ENCODE assay signal across 8 mouse cellular contexts in genomic region chr2:180272884-180273321, GRCm38 (mm10). TPM values are rescaled to one million over a fixed set of nuclear protein-coding genes. Genes with fewer than 3 reads are reported as not detected.
A peak's percentile ranks its signal among the peaks of the same experiment; 100 is the strongest.
DNase-seq lines count a peak whose midpoint lies in the region; ATAC-seq lines count a peak whose summit lies in the region.

No protein-coding gene starts in this region.

- peaks cover 28 to 35% of the 10 kb centered on the region in 2 experiments for H3K4me1 ChIP-seq in heart, embryonic 14.5 days (ENCODE audit: control insufficient read depth in 2 of 2, insufficient read depth in 2 of 2, low read length in 2 of 2)
- peaks cover 24% of the 10 kb centered on the region for H3K4me1 ChIP-seq in limb, embryonic 12.5 days (replicated peaks)
- peaks cover 11% of the 10 kb centered on the region for H3K4me1 ChIP-seq in neural tube, embryonic 14.5 days (ENCODE audit: control insufficient read depth, insufficient read depth, low read length)

- peak; percentile 39 for DNase-seq in embryo, embryonic 10.5 days (ENCODE audit: low spot score)
- DNase-seq in embryo, embryonic 9.5 days (ENCODE audit: extremely low spot score) = no peak
- DNase-seq in right cerebral cortex, postnatal 14 days = peak; percentile 44
- DNase-seq in right cerebral cortex, postnatal 36 days (ENCODE audit: low spot score in 2 of 2) = no peak

- H3K27ac ChIP-seq in heart, embryonic 14.5 days (replicated peaks in 1 of 2; ENCODE audit: control insufficient read depth in 1 of 2, insufficient read depth in 1 of 2, low read depth in 2 of 2, low read length in 2 of 2) = peak overlapping the region in 1 of 2 experiments; percentile 57; a peak in 1 of 4 replicates
- H3K27ac ChIP-seq in limb, embryonic 12.5 days = peak overlapping the region; percentile 67
- peak overlapping the region; percentile 60; the same call in 1 of the 2 replicates for H3K27ac ChIP-seq in neural tube, embryonic 14.5 days (ENCODE audit: low read depth, low read length)

- ATAC-seq in heart, embryonic 14.5 days (ENCODE audit: insufficient number of reproducible peaks, insufficient read depth, low FRiP score, low read depth) = peak; percentile 29
- peak; percentile 18 for ATAC-seq in limb, embryonic 12.5 days (ENCODE audit: insufficient number of reproducible peaks, insufficient read depth, low FRiP score, low TSS enrichment, low read depth)
- peak; percentile 28 for ATAC-seq in neural tube, embryonic 14.5 days (ENCODE audit: low read depth)
- ATAC-seq in granulocyte monocyte progenitor cell, adult 5-6 weeks (replicated peaks; ENCODE audit: poor library complexity, severe bottlenecking) = no peak

- peak overlapping the region; percentile 72 to 88 for H3K4me3 ChIP-seq in heart, embryonic 14.5 days (ENCODE audit: control insufficient read depth in 1 of 2, insufficient read depth in 1 of 2, low read depth in 1 of 2, low read length in 2 of 2)
- H3K4me3 ChIP-seq in limb, embryonic 12.5 days (replicated peaks) = peak overlapping the region; percentile 95
- H3K4me3 ChIP-seq in neural tube, embryonic 14.5 days (ENCODE audit: low read depth, low read length) = peak overlapping the region; percentile 82

- 0% methylated on average over 29 of the region's 37 CpGs for WGBS in heart, embryonic 14.5 days
- WGBS in limb, embryonic 12.5 days = 0% methylated on average over 29 of the region's 37 CpGs
- WGBS in neural tube, embryonic 14.5 days = under 1% methylated on average over 34 of the region's 37 CpGs

- no peaks in the 10 kb centered on the region for H3K27me3 ChIP-seq in heart, embryonic 14.5 days (ENCODE audit: control insufficient read depth, insufficient read depth, low read length)
- peaks cover 15% of the 10 kb centered on the region; the same call in 1 of the 2 replicates for H3K27me3 ChIP-seq in limb, embryonic 12.5 days
- no peaks in the 10 kb centered on the region for H3K27me3 ChIP-seq in neural tube, embryonic 14.5 days (ENCODE audit: control insufficient read depth, insufficient read depth, low read length)

- no peaks in the 10 kb centered on the region for H3K9me3 ChIP-seq in heart, embryonic 14.5 days (ENCODE audit: control insufficient read depth, low read length)
- H3K9me3 ChIP-seq in limb, embryonic 12.5 days = no peaks in the 10 kb centered on the region
- no peaks in the 10 kb centered on the region for H3K9me3 ChIP-seq in neural tube, embryonic 14.5 days (ENCODE audit: control insufficient read depth, low read length)

- H3K9ac ChIP-seq in heart, embryonic 14.5 days (ENCODE audit: low read length) = peak overlapping the region; percentile 94
- peak overlapping the region; percentile 93 for H3K9ac ChIP-seq in limb, embryonic 12.5 days (replicated peaks)
- H3K9ac ChIP-seq in neural tube, embryonic 14.5 days (replicated peaks; ENCODE audit: low read depth, low read length) = peak overlapping the region; percentile 91

- peak overlapping the region; percentile 94 for H3K4me2 ChIP-seq in heart, embryonic 14.5 days (ENCODE audit: low read length)
- peak overlapping the region; percentile 93 for H3K4me2 ChIP-seq in limb, embryonic 12.5 days
- H3K4me2 ChIP-seq in neural tube, embryonic 14.5 days (ENCODE audit: low read depth, low read length) = peak overlapping the region; percentile 79

- peaks cover 25% of the 10 kb centered on the region for H3K36me3 ChIP-seq in heart, embryonic 14.5 days (ENCODE audit: control insufficient read depth, insufficient read depth, low read length)
- peaks cover 21% of the 10 kb centered on the region for H3K36me3 ChIP-seq in limb, embryonic 12.5 days
- no peaks in the 10 kb centered on the region for H3K36me3 ChIP-seq in neural tube, embryonic 14.5 days (ENCODE audit: control insufficient read depth, insufficient read depth, low read length)

RNA-seq across cellular contexts. Expression of gene Cables2, which starts 0.4 kb away (rescaled TPM):
- polyA plus RNA-seq in heart, embryonic 14.5 days (2014; fragmentation: Nextera tagmentation; extraction: Ambion mirVana) = 15.1 and 16.1 TPM in 2 replicates
- 20.7 and 23.7 TPM in 2 replicates for polyA plus RNA-seq in limb, embryonic 12.5 days (2016; fragmentation: Nextera tagmentation; extraction: Ambion mirVana)
- polyA plus RNA-seq in neural tube, embryonic 14.5 days (2014; fragmentation: Nextera tagmentation; extraction: Ambion mirVana) = 32.9 and 33.3 TPM in 2 replicates
- 13.3 and 25.8 TPM in 2 replicates for total RNA-seq in granulocyte monocyte progenitor cell, adult 5-6 weeks (2014; fragmentation: Nextera tagmentation)
- 7.4 and 15.0 TPM in 2 replicates for total RNA-seq in granulocyte monocyte progenitor cell, adult 5-6 weeks (2017)

RNA-seq across cellular contexts. Expression of gene Rps21, which starts 15.7 kb away (rescaled TPM):
- polyA plus RNA-seq in heart, embryonic 14.5 days (2014; fragmentation: Nextera tagmentation; extraction: Ambion mirVana) = 386 and 447 TPM in 2 replicates
- 608 and 631 TPM in 2 replicates for polyA plus RNA-seq in limb, embryonic 12.5 days (2016; fragmentation: Nextera tagmentation; extraction: Ambion mirVana)
- polyA plus RNA-seq in neural tube, embryonic 14.5 days (2014; fragmentation: Nextera tagmentation; extraction: Ambion mirVana) = 398 and 421 TPM in 2 replicates
- total RNA-seq in granulocyte monocyte progenitor cell, adult 5-6 weeks (2014; fragmentation: Nextera tagmentation) = 3,456 and 3,912 TPM in 2 replicates
- 1,093 and 2,216 TPM in 2 replicates for total RNA-seq in granulocyte monocyte progenitor cell, adult 5-6 weeks (2017)

RNA-seq across cellular contexts. Expression of gene Rbbp8nl, which starts 16.8 kb away (rescaled TPM):
- not detected in 2 replicates for polyA plus RNA-seq in heart, embryonic 14.5 days (2014; fragmentation: Nextera tagmentation; extraction: Ambion mirVana)
- polyA plus RNA-seq in limb, embryonic 12.5 days (2016; fragmentation: Nextera tagmentation; extraction: Ambion mirVana) = 0.52 and 0.56 TPM in 2 replicates
- polyA plus RNA-seq in neural tube, embryonic 14.5 days (2014; fragmentation: Nextera tagmentation; extraction: Ambion mirVana) = not detected in 2 replicates
- total RNA-seq in granulocyte monocyte progenitor cell, adult 5-6 weeks (2014; fragmentation: Nextera tagmentation) = not detected in 2 replicates
- total RNA-seq in granulocyte monocyte progenitor cell, adult 5-6 weeks (2017) = not detected in 2 replicates

RNA-seq across cellular contexts. Expression of gene Lama5, which starts 47.2 kb away (rescaled TPM):
- polyA plus RNA-seq in heart, embryonic 14.5 days (2014; fragmentation: Nextera tagmentation; extraction: Ambion mirVana) = 30.5 and 32.7 TPM in 2 replicates
- 20.9 and 22.3 TPM in 2 replicates for polyA plus RNA-seq in limb, embryonic 12.5 days (2016; fragmentation: Nextera tagmentation; extraction: Ambion mirVana)
- 1.2 and 2.0 TPM in 2 replicates for polyA plus RNA-seq in neural tube, embryonic 14.5 days (2014; fragmentation: Nextera tagmentation; extraction: Ambion mirVana)
- 0.06 TPM in 1 of 2 replicates, not detected in the other for total RNA-seq in granulocyte monocyte progenitor cell, adult 5-6 weeks (2014; fragmentation: Nextera tagmentation)
- total RNA-seq in granulocyte monocyte progenitor cell, adult 5-6 weeks (2017) = 0.05 TPM in 1 of 2 replicates, not detected in the other

Comparison
In these comparisons a context has a peak if more than half of its experiments do, and no peak if none do; other contexts are left out.
1. DNase-seq: peak in embryo, embryonic 10.5 days (single experiment) and right cerebral cortex, postnatal 14 days (single experiment); none in embryo, embryonic 9.5 days (single experiment) and right cerebral cortex, postnatal 36 days (0 of 2).
2. Peak in every context shown above with its lines, with median percentiles within 50 percentile points of each other: H3K4me2 ChIP-seq, H3K4me3 ChIP-seq and H3K9ac ChIP-seq.